Mouse (Mus musculus): Measurements from ENCODE around the gene C8a.

DNA sequence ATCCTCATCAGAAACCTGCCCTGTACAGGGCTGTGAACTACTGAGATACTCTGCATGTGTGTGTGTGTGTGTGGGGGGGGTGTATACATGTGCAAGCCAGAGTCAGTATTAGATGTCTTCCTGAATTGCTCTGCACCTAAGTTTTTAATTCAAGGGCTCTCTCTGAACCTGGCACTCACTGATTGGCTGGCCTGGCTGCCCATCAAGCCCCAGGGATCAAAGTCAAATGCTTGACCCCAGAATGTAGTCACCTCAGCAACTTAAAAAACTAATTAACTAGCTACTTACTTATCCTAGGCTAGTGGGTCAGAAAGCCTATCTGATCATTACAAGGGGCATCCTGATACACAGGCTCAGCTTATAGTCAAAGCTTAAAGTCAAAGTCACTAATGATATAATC is 6.6 kb downstream of the C8a start:
- no peak for TF ChIP-seq CTCF (IDR thresholded peaks at IDR 0.05; ENCODE audit: low read depth, low read length)
- TF ChIP-seq GATA1 (IDR thresholded peaks at IDR 0.05; ENCODE audit: borderline replicate concordance, low read length), result no peak
- TF ChIP-seq TAL1 (conservative IDR thresholded peaks at IDR 0.05; ENCODE audit: low read depth, low read length), result no peak
- no peak for TF ChIP-seq POLR2AphosphoS5 (IDR thresholded peaks at IDR 0.05; ENCODE audit: insufficient replicate concordance, low read depth, low read length)
- no peak for TF ChIP-seq GATA2 (IDR thresholded peaks at IDR 0.05; ENCODE audit: borderline replicate concordance, low read depth, low read length)
